Mouse (Mus musculus): ENCODE results near the gene Zfp687.
"Not testable (repeated sequence)": the region's sequence is repeated elsewhere in the genome, so short reads cannot be mapped to it uniquely, and the experiment has no call there.

Gene Zfp687

DNA sequence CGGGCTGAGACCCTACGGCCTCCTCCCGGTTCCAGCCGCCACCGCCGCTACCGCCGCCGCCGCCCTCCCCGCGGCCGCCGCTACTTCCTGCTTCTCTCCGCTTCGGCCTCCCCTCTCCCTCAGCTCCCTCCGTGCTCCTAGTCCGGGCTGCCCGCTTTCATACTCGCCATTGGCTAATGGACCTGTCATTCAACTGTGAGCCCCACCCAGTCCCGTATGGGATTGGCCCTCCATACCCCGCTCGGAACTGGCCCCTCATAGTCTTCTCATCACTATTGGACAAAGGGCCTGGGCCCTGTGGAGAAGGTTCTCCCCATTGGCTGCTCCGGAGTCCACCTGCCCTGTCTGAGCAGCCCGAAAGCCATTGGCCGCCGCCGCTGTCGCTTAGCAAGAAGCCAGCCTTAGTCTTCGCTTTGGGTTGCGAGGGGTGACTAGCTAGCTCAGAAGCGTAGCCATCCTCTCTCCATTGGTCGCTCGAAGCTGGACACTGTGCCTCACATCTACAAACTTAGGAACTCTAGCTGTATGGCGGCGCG lies at the start of gene Zfp687:
TSS of gene Zfp687 (minus strand) at position 112 of the 536 bp plus-strand sequence.
- peak; percentile 100 for DNase-seq (ENCODE audit: low spot score)

DNA sequence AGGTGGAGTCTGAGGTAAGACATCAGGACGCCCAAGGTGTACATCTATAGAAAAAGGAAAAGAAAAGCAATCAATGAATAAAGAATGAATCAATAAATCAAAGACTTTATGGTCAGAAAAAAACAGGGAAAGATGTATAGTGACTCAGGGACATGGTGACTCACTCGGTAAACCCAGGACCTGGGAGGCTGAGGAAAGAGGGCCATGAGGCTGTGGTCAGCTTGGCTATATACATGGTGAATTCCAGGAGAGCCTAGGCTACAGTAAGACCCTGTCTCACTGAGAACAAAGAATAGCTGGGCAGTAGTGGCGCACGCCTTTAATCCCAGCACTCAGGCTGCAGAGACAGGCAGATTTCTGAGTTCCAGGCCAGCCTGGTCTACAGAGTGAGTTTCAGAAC lies 48.5 kb upstream of the Zfp687 start:
- no peak for DNase-seq (ENCODE audit: low spot score)

DNA sequence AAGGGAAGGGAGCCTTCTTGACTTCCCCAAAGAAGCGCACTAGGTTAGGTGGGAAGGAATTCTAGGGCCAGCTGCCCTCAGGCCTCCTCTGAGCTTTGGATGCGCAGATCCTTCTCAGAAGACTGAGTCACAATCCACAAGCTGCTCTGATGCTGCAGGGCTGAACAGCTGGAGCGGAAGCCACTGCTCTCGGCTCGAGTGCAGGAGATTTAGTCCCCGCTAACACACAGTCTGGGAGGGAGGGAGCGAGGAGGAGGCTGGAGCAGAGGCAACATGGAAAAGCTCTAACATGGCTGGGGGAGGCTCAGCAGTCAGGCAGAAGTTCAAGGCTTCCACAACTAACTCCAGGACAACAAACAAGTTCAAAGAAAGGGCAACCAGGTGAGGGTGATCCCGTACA lies 42.8 kb upstream of the Zfp687 start:
- DNase-seq (ENCODE audit: low spot score) = no peak

DNA sequence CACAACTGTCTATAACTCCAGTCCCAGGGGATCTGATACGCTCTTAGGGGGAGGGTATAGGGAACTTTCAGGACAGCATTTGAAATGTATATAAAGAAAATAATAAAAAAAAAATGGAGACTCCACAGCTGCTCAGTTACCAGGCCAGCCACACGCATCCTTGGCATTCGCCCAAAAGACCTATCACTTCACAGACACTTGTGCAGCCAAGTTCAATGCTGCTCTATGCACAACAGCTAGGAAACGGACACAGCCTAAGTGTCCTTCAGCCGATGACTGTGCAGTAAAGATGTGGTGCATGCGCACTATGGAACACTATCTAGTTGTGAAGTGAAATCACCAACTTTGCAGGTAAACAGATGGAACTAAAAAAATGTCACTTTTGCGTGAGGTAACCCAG lies 41.0 kb upstream of the Zfp687 start:
- DNase-seq (ENCODE audit: low spot score) = no peak

DNA sequence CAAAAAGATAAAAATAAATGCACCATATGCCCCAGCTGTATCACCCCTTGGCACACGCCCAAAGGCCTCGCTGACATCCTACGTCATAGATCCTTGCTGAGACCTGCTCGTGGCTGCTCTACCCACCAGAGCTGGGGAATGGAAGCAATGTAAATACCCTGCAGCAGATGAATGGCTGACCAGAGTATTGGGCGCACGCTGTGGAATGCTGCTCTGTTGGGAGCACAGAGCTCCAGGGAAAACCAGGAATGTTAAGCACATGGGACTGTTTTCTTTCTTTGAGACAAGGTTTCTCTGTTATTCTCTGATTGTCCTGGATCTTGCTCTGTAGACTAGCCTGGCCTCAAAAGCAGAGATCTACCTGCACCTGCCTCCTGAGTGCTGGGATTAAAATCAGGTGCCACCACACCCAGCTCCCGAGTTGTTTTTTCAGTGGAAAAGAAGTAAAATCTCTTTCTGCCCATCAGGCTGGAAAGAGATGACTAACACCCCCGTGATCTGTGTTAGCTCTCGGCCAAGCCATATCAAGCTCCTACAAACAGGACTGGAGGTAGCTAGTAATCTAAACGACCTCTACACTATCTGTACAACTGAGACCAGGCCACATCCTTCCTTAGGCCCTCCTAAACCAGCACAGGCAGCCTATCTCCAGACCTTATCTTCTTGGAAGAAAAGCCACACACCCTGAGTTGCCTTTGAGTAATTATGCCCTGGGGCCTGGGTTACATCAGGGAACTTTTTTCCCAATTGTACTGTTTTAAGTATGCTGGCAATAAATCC lies 39.4 kb upstream of the Zfp687 start:
- DNase-seq (ENCODE audit: low spot score) = peak; percentile 17

DNA sequence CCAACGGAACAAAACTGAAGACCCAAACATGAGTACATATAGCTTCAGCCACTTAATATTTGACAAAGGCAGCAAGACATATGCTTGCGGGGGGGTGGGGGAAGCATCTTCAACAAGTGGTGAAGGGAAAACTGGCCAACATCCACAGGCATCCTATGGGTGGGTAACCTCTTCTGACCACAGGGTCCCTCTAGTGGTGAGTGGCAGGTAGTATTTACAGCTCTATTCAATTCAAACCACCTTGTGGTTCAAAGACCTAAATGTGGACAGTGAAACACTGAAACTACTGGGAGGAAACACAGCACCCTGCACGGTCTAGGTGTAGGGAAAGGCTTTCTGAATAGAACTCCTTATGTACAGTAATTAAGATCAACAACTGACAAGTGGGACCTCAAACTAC lies 38.5 kb upstream of the Zfp687 start:
- DNase-seq (ENCODE audit: low spot score) = peak; percentile 77

DNA sequence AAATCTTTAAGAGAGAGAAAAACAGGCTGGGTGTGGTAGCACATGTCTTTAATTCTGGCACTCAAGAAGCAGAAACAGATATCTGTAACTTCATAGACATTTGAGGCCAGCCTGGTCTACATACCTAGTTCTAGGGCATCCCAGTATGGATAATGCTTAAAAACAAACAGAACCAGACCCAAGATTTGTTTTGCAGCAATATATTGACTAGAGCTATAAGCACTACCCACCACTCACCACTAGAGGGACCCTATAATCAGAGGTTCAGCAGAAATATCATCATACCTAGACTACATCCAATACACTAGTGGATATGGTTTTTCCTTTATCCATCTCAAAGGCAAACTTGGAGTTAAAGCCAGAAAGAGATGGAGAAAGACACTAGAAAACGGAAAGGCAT lies 37.7 kb upstream of the Zfp687 start:
- peak; percentile 76 for DNase-seq (ENCODE audit: low spot score)

DNA sequence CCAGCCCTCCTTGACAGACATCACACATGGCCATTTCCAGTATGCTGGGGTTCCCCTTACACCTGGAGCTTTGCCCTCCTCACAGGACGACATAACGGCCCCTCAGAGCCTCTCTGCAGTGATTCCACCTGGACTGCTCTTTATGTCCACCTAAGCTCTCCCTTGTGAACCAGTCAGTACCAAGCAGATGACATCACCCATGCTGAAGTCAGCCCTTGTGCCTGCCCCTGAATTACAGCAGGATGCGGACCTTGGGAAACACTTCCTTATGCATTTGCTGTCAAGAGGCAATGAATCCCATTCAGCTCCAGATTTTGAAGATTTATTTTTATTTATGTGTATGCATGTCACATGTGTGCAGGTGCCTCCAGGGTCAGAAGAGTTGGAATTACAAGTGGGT lies 32.7 kb upstream of the Zfp687 start:
- no peak for DNase-seq (ENCODE audit: low spot score)

DNA sequence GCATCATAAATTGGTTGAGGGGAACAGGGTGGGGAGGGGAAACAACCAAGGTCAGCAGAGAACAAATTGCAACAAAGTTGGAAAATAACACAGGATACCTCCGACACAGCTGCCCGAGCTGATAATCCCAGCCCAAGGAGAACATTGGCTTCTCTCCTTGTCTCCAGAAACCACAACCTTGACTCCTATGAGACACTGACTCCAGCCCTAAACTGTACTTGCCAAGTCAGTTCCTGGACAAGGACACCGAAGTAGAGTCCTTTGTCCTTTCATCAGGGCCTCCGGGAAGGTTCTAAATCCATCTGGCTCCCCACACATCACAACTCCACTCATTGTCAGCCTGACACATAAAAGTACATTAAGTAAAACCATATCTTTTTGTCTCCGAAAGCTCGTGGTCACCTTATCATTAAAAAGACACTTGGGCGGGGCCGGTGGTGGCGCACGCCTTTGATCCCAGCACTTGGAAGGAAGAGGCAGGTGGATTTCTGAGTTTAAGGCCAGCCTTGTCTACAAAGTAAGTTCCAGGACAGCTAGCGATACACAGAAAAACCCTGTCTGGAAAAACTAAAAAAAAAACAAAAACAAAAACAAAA lies 31.3 kb upstream of the Zfp687 start:
- no peak for DNase-seq (ENCODE audit: low spot score)

DNA sequence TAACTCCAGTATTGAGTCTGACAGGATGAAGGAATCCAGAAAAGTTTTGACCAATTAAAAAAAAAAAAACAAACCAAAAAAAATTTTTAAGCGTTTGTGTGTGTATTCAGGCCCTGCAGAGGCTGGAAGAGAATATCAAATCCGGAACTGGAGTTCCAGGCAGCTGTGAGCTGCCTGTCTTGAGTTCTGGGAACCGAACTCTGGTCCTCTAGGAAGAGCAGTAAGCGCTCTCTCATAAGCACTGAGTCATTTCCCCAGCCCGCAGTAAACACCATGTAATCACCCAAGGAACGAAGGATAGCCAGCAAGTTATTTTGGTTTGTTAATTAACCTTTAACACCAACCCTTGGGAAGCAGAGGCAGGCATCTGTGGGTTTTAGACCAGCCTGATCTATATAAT lies 28.0 kb upstream of the Zfp687 start:
- no peak for DNase-seq (ENCODE audit: low spot score)

DNA sequence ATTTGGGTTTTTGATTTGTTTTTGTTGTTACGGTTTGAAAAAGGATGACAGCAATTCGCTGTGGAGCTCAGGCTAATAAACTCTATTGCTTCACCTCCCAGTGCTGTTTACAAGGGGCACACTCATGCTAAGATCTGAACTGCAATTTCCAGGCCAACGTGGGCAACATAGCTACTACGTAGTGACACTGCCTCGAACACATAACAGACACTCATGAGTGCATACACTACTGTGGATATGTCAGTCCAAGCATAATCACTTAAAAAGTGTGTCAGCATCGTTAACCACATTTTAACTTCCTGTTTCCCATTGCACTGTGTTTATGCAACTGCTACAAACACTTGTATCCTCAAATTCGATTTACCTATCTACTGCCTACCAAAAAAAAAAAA lies 27.6 kb upstream of the Zfp687 start:
- DNase-seq (ENCODE audit: low spot score) = no peak

DNA sequence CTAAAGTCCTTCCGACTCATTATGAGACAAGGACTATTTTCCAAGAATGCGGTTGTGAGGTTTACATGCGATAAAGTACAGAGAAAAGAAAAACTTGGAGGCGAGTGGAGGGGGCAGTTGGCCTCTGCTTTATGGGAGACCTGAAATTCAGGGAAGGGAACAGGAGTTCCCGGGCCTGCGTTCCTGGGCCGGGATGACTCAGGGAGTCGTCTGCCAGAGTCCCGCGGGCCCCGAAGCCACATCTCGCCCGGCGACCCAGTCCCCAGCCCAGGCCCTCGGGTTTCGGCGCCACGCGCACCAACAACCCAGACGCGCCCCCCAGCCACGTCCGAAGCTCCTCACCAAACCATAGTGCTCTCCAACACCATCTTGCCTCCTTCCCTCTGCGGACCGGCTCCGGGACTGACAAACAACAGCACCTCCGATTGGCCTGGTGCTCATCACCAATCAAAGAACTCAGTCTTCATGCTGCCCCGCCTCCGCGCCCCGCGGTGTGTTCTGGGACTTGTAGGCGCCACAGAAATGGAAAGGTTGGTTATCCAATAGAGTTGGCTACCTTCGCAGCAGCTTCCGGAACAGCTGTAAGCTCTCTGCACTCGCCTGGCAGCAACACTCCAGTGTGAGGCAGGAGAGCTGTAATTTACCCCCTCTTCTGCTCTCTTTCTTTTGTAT lies 27.1 kb upstream of the Zfp687 start, which contains the start of gene Psmd4:
TSS of gene Psmd4 (minus strand) at position 449 of the 672 bp plus-strand sequence.
- peak; percentile 99 for DNase-seq (ENCODE audit: low spot score)

DNA sequence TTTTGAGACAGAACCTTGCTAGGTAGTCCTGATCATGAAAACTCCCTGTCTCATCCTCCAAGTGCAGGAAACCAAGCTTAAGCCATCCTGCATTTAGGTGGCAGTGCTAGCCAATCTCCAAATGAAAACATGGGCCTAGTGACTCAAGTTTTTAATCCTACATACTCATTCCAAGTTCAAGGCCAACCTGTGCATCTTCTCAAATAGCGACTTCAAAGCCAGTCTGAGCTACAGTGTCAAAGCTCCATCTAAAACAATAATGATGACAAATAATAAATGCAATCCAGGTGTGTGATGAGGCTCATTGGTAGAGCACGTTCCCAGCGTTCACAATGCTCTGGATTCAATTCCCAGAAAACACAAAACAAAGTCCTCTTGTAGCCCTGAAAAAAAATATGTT lies 26.4 kb upstream of the Zfp687 start:
- DNase-seq (ENCODE audit: low spot score) = no peak

DNA sequence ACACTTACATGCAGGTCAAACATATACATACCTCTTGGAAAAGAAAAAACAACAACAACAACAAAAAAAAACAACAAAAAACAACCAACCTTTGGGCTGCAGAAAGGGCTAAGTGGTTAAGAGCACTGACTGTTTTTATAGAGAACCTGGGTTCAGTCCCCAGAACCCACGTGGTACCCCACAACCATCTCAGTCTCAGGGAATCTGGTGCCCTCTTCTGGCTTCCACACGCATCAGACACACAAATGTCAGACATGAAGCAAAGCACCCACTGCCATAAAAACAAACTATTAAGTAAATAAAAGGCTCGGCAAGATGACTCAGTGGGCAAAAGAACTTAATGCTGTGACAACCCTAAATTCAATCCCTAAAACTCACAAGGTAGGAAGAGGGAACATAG lies 14.7 kb upstream of the Zfp687 start:
- DNase-seq (ENCODE audit: low spot score) = no peak

DNA sequence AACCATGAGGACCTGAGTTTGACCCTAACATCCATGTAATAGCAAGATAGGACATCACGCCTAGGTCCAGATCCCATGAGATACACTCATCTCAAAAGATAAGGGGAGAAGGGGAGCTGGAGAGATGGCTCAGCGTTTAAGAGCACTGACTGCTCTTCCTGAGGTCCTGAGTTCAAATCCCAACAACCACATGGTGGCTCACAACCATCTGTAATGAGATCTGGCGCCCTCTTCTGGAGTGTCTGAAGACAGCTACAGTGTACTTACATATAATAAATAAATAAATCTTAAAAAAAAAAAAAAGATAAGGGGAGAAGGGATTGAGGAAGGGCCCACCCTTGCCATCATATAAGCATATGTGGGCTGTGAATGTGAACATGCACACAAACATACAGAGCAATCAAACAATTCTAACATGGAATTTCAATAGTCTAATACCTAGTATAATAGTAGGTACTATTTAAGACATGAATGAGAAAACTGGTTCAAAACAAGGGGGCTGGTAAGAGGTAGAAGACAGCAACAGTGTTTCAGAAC lies 14.1 kb upstream of the Zfp687 start:
- not testable (repeated sequence) for DNase-seq (ENCODE audit: low spot score)

DNA sequence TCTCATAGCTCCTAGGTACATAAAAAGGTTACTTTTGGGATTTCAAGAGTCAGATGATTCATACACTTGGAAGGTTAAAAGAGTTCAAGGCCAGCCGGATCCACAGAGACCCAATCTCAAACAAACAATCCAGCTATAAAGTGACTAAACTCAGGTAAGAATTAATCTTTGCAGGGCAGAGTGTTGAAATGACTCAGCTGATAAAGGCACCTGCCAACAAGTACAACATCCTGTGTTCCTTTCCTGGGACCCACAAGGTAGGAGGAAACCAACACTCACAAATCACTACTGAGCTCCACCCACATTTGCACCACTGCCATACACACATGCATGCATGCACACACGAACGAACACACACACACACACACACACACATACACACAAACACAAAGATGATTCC lies 13.4 kb upstream of the Zfp687 start:
- no peak for DNase-seq (ENCODE audit: low spot score)

DNA sequence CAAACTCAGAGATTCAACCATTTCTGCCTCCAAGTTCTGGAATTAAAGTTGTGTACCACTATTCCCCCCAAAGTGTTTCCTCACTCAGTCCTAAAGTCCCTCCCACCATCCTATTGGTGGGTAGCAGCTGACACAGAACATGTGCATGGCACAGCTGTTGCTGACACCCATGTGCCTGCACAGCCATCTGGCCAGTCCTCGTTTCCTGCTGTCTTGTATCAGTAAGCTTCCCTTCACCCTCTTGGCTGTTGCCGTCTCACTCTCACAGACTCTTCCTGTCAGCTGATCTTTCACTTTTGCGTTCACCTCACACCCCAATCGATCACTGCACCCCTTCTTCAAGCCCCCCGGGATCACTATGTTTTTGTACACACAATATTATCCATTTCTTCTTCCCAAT lies 12.5 kb upstream of the Zfp687 start:
- no peak for DNase-seq (ENCODE audit: low spot score)

DNA sequence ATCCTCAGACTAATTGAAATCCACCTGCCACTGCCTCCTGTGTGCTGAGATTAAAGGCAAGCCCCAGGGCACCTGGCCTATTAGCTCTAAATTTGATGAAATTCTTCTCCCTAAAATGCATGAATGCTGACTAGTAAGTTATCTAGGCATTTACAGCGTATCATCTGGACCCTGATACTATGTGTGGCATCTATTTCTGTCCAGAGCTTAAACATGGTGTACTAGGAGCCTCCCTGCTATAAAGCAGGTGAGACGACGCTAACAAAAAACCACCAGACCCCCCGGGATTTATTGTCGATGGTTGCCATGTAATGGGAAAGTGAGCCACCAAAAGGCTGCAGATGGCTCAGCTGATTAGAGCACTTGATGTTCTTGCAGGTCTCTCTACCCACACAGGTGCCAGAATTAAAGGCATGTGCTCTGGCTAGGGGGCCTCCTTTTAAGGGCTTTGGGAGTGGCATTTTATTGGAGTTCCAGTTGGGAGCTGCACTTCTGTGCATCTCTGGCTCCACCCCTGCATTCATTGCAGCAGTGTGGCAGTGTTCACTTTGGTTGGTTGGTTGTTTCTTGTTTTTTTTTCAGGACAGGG lies 11.9 kb upstream of the Zfp687 start:
- DNase-seq (ENCODE audit: low spot score) = no peak

DNA sequence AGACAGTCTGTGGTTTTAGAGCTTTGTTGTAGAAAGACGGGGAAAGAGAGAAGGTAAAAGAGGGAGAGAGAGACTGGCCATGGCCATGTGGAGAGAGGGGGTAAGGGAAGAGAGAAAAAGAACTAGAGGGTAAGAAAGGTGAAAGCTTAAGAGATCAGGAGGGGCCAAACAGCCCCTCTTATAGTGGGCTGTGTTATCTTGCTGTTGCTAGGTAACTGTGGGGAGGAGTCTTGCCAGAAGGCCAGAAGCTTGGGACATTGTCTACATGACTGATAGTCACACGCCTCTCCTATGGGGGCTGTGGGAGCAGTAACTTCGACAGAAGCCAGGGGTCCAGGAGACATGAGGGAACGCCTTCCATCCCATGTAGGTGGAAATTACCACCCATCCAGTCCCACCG lies 10.0 kb upstream of the Zfp687 start:
- no peak for DNase-seq (ENCODE audit: low spot score)

DNA sequence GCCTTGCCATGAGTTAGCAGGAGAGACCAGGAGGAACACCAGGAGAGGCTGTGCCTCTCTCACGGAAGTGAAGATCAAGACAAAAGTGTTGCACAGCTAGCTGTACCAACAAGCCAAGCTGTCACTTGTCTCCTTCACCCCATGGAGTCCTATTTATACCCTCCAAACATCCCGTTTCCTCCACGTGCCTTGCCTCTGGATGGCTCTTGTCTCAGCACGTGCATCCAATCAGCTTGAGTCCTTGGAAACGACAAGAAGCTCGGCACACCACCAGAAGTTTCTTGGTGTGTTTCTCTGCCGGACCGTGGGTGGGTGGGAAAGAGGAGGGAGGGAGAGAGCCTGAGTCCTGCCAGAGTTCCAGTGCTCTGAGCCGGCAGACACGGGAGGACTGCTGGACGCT lies 9.3 kb upstream of the Zfp687 start:
- no peak for DNase-seq (ENCODE audit: low spot score)

DNA sequence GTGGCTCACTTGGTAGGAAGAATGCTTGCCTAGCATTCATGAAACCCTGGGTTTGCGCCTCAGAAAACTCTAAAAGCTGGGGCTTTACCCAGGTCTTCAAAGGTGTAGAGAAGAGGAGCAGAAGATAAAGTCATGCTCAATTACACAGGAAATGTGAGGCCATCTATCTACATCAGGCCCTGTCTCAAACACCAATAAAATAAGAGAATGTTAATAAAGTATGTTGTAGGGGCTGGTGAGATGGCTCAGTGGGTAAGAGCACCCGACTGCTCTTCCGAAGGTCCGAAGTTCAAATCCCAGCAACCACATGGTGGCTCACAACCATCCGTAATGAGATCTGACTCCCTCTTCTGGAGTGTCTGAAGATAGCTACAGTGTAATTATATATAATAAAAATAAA lies 5.7 kb upstream of the Zfp687 start:
- not testable (repeated sequence) for DNase-seq (ENCODE audit: low spot score)

DNA sequence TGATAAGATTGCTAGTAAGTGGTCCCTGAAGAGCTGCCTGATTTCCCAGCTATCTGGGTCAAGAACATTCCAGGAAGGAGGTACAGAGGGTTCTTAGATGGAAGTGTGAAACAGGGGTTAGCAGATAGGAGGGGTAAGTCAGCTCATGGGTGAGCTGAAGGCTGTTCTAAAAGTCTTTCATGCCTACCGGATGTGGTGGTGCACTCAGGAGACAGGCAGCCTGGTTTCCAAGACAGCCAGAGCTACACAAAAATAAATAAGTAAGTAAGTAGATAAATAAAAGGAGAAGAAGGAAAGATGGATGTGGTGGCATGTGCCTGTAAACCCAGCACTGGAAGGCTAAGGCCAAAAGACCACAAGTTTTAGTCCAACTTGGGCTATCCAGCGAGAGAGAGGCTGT lies 3.5 kb upstream of the Zfp687 start:
- DNase-seq (ENCODE audit: low spot score) = no peak
